Mouse (Mus musculus) bone marrow, adult 2 months (tissue): ENCODE measurements around the gene Rnf34.

Experiments
- CTCF ChIP-seq: fragments of 200-500 bp; IDR thresholded peaks from 2 replicates; pipeline ENCODE4 v1.5.1; 2011; ENCODE audit warnings: low read length, control low read depth; ENCODE audit not compliant: control insufficient read depth, insufficient read depth
- POLR2A ChIP-seq: fragments of 200-500 bp; IDR thresholded peaks from 2 replicates; pipeline ENCODE4 v1.6.1; 2011; ENCODE audit warnings: low read depth, mild to moderate bottlenecking, control low read depth, low read length, borderline replicate concordance; ENCODE audit not compliant: control insufficient read depth

DNA sequence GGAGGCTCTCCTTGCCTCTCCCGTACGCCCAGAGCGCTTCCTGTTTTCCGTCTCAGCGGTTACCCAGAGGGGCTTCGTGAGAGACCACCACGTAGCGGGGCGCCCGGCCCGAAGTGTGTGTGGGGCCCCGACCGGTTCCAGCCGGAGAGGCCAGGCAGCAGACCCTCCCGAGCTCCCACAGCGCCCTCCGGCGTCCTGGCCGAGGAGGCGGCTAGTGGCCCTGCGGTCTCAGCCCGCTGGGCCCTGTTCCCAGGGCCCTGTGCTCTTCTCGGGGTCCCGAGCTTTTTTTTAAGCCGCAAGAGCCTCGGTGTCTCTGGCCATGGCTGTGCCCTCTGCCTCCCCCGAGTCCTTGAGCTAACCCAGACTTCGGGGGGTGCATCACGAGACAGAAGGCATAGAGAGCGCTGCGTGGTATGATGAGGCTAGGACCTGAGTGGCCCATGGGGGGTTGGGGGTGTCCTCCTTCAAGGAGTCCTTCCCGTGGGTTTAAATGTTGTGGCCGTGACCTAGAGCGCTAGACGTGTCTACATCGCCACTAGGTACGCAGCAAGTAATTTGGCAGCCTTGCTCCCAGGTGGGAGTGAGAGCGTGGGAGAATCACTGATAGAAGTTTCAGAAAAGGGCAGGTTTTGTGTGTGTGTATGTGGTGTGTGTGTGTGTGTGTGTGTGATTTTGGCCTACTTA, 613 bp downstream of the Rnf34 start:
- TF ChIP-seq POLR2A (no peak), CTCF (peak; percentile 48)
